Mouse (Mus musculus): Measurements from ENCODE around the gene Slc3a2.

Gene Slc3a2

DNA sequence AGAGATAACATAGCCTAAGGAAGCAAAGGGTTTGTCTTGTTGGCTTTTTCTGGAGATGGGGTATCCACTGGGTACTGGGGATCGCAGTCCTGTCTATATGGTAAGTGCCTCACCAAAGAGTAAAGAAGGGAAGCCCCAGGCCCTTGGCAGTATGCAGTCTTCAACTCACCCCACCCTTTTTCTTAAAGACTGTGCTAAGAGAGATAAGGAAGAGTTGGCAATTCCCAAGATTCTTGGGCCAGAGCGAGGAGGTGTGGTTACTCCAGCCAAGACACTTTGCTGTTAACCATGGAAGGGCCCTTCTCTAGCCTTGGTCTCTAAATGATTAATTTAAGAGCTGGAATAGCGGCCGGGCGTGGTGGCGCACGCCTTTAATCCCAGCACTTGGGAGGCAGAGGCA, 16.2 kb downstream of the Slc3a2 start:
- ChIA-PET POLR2A (interaction anchor here (0.6 to 23.4 kb wide), 18 partner anchors 8 to 113 kb away, joined by 3 to 974 read pairs (median 4); partner anchors contain the start of genes Slc3a2 (in 3 of the 4), Hnrnpul2 (in 1 of the 4), Nxf1 (in 1 of the 4) and Stx5a (in 1 of the 4)), CTCF (interaction anchor here in 2 of 4 experiments (0.6 to 0.8 kb wide), 2 partner anchors 15 to 24 kb away, joined by 3 to 11 read pairs; no protein-coding TSS in a partner anchor)

DNA sequence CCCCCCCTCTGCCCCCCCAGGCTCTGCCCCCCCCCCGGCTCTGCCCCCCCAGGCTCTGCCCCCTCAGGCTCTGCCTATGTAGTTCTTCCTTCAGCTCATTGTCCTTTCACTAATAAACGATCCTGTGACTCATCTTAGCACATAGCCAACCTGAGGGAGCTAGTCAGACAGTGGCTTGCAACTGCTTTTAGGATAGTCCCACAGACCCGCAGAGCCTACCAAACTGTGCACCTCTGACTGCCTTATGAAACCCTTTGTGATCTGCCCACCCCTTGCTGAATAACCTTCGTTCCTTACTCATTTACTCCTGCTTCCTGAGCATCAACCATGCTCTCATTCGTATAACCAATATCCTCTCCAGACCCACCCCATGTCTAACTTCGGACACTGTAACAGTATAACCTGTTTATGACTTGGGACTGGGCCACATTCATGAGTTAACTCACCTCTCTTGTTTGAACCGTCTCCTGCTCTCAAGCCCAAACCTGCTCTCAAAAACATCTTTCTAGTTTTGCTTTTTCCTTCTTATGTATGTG, 17.0 kb downstream of the Slc3a2 start:
- ChIA-PET CTCF (interaction anchor here in 3 of 4 experiments (0.6 to 1.3 kb wide), 3 partner anchors 12 to 55 kb away, joined by 4 to 11 read pairs (median 10); no protein-coding TSS in a partner anchor), POLR2A (interaction anchor here in 3 of 4 experiments (0.7 to 23.4 kb wide), 16 partner anchors 9 to 260 kb away, joined by 3 to 974 read pairs (median 4); partner anchors contain the start of genes Slc3a2 (in 3 of the 3), Eef1g (in 1 of the 3), Hnrnpul2 (in 1 of the 3) and Nxf1 (in 1 of the 3))

DNA sequence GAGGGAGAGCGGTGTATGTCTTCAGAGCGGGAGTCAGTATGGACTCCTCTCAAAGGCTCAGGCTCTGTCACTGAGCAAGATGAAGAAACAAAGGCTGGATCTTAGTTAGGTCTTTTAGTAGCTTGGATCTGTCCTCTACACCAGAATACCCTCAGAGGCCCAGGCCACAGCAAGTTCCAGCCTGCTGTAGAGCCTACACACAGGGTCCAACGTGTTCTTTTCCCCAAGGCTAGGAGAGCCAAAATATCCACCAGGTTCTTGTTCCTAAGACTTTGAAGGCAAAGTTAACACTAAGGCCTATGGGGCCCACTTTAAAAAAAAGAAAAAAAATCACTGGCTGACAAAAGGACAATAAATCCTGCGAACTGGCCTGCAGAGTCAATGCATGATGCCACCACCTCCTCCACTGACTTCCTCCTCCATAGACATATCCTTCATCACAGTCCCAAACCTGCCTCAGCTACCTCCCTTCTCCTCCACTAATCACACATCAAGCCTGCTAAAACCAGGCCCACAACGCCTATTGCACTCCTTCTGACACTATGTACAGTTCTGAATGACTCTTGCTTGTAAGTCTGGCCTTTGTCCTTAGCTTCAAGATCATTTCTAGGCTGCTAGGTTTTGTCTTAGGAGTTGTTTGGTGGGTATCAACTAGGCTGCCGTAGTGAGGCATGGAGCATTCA, 18.0 kb downstream of the Slc3a2 start:
- POLR2A ChIA-PET = interaction anchor here (0.6 to 23.4 kb wide), 20 partner anchors 8 to 274 kb away, joined by 3 to 974 read pairs (median 7); partner anchors contain the start of genes Slc3a2 (in 4 of the 4), Eef1g (in 1 of the 4) and Gng3 (in 1 of the 4)
- CTCF ChIA-PET = interaction anchor here in 2 of 4 experiments (0.6 to 1.3 kb wide), 2 partner anchors 13 to 110 kb away, joined by 4 to 10 read pairs; no protein-coding TSS in a partner anchor

DNA sequence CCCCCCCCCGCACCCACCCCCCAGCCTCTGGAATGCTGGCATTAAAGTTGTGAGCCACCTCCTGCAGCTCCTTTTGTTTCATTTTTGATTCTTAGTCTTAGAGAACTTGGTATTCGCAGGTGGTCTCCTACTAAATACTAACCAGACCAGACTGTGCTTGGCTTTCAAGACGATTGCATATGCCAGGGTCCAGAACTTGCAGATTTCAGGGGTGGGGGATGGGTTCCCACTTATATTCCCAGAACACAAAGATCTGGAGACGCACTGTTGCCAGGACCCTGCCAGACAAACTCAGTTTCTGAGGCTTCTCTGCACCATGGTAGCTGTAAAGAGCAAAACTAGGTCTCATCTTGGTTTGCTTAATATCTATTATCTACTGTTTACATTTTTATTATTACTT, 19.6 kb downstream of the Slc3a2 start:
- ChIA-PET POLR2A (interaction anchor here (0.6 to 23.4 kb wide), 25 partner anchors 9 to 1279 kb away, joined by 3 to 974 read pairs (median 4); partner anchors contain the start of genes Slc3a2 (in 4 of the 4), Eef1g (in 1 of the 4) and Zbtb3 (in 1 of the 4)), CTCF (interaction anchor here in 2 of 4 experiments (0.5 to 1.2 kb wide), 4 partner anchors 15 to 52 kb away, joined by 3 to 7 read pairs (median 4); no protein-coding TSS in a partner anchor)

DNA sequence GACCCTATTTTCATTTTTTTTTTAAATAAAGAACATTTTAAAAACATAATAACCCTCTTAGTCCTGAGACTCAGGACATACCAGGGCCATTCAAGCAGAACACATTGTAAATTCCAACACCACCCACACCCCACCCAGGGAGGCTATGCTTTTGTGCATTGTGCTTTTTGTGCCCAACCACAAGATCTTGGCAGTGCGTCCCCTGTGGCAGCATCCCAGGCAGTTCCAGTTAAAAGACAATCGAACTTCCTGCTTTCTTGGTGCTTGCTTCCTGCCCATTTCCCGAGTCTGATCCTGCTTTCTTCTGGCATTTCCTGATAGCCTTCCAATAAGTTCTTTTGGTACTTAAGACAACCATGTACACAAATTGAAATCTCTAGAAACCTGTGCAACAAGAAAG, 20.7 kb downstream of the Slc3a2 start:
- CTCF ChIA-PET = no interaction called here
- POLR2A ChIA-PET = interaction anchor here (0.6 to 23.4 kb wide), 20 partner anchors 8 to 134 kb away, joined by 3 to 974 read pairs (median 4); partner anchors contain the start of gene Slc3a2 (in 4 of the 4)

DNA sequence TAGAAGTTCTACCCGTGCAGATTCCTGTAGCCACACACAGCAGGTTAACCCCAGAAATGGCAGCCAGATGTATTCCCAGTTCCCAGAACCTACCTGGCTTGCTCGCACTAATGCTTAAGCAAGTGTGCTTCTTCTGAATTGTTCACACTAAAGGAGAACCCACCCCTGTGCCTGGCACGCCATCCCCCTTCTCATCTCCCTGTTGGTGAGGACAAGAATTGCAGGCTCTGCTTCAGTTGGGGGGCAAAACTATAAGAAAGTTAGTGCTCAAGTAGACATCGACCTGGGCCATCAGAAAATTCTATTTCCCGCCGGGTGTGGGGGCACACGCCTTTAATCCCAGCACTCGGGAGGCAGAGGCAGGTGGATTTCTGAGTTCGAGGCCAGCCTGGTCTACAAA, 23.5 kb downstream of the Slc3a2 start:
- CTCF ChIA-PET = interaction anchor here in 2 of 4 experiments (0.7 to 1.5 kb wide), 2 partner anchors 14 to 16 kb away, joined by 4 read pairs; no protein-coding TSS in a partner anchor
- POLR2A ChIA-PET = interaction anchor here in 2 of 4 experiments (0.7 to 23.4 kb wide), 9 partner anchors 8 to 1752 kb away, joined by 3 to 974 read pairs (median 5); partner anchors contain the start of gene Slc3a2 (in 2 of the 2)

DNA sequence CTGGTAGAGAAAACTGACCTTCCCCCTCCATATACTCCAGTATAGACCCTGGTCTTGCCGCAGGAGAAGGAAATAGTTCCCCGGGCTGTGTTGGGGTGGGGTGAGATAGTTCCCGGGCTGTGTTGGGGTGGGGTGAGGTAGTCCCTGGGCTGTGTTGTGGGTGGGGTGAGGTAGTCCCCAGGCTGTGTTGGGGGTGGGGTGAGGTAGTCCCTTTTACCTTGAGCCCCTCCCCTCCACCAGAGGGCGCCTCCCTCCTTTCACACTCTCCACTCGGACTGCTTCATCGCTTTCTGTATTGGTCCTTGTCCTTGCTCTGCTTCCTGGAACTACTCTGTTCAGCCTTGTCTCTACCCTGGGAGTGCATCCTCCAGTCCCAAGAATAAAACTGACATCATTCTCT, 27.8 kb downstream of the Slc3a2 start:
- POLR2A ChIA-PET = interaction anchor here (0.6 to 23.4 kb wide), 13 partner anchors 9 to 1910 kb away, joined by 3 to 974 read pairs (median 7); partner anchors contain the start of genes Slc3a2 (in 4 of the 4), Ddb1 (in 1 of the 4) and Tkfc (in 1 of the 4)
- CTCF ChIA-PET = interaction anchor here in 3 of 4 experiments (0.6 to 1.6 kb wide), 6 partner anchors 12 to 33 kb away, joined by 3 to 5 read pairs (median 4); no protein-coding TSS in a partner anchor

DNA sequence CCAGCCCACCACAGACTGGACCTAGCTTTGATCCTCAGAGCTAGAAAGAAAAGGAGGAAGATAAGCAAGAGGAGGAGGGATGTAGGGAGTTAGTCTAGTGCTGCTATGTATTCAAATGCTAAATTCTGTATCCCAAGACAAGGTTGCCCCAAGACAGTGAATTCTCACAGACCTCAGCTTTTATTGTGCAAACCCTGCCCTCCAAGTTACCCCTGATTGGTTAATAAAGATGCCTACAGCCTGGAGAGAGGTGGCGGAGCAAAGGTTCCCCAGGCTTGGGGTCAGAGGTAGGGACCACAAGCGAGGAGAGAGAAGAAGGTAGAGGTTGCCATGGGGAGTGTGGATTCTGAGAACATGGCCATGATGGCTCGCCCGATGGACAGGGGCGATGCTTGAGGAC, 30.4 kb downstream of the Slc3a2 start:
- ChIA-PET CTCF (interaction anchor here (0.6 to 3.0 kb wide), 9 partner anchors 9 to 1536 kb away, joined by 3 to 19 read pairs (median 6); no protein-coding TSS in a partner anchor), POLR2A (interaction anchor here (0.7 to 23.4 kb wide), 27 partner anchors 9 to 274 kb away, joined by 3 to 974 read pairs (median 5); partner anchors contain the start of genes Slc3a2 (in 3 of the 4), Gng3 (in 2 of the 4), Eef1g (in 1 of the 4) and Taf6l (in 1 of the 4))

DNA sequence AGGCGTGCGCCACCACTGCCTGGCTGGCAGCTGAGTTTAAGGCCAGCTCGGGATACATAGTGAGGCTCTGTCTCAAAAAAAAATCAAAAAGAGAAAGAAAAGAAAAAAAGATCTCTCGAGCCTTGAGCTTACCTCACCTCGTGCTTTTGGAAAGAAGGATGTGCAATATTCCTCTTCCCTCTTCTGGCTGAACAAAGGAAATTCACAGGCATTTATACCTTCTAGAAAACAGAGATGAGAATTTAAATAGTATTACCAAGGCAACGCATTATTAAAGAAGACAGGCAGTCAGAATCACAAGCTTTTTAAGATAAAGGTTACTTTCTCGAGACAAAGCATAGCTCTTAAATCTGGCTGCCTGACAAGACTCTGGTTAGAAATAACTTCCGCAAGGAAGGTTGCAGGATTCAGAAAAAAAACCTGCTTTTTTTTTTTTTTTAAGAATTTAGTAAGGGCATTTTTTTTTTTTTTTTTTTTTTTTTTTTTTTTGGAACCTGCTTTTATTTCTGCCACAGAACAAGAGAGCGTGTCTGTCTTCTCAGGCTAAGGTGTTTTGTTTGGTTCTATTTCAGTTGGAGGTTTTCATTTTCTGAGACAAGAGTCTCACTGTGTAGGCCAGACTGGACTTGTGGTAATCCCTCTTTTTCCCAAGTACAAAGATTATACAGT, 31.2 kb downstream of the Slc3a2 start:
- CTCF ChIA-PET = interaction anchor here (0.6 to 3.0 kb wide), 18 partner anchors 9 to 1767 kb away, joined by 3 to 19 read pairs (median 5); partner anchors contain the start of gene Catsperz (in 1 of the 4)
- POLR2A ChIA-PET = interaction anchor here (0.6 to 23.4 kb wide), 39 partner anchors 9 to 1140 kb away, joined by 3 to 974 read pairs (median 4); partner anchors contain the start of genes Slc3a2 (in 4 of the 4), Eef1g (in 2 of the 4), Gng3 (in 2 of the 4) and Taf6l (in 2 of the 4)

DNA sequence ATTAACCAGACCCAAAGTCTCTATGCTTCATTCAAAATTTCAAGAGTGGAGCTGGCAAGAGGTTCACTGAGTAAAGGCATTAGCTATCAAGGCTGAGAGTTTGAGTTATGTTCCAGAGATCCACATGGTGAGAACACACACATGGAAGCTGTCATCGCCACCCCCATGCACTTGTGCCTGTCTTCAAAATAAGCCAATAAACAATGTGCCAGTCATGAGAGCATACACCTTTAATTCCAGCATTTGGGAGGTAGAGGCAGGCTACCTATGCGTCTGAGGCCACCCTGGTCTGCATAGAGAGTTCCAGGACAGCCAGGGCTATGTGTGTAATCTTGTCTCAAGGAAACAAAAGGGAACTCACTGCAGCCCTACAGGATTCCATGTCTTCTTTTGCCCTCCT, 39.5 kb downstream of the Slc3a2 start:
- ChIA-PET POLR2A (interaction anchor here in 3 of 4 experiments (0.6 to 2.5 kb wide), 29 partner anchors 8 to 1077 kb away, joined by 3 to 9 read pairs (median 4); partner anchors contain the start of genes Lgals12 (in 1 of the 3), Slc3a2 (in 1 of the 3) and Tmem179b (in 1 of the 3)), CTCF (interaction anchor here (0.5 to 8.1 kb wide), 125 partner anchors 7 to 1434 kb away, joined by 3 to 78 read pairs (median 5); no protein-coding TSS in a partner anchor)

DNA sequence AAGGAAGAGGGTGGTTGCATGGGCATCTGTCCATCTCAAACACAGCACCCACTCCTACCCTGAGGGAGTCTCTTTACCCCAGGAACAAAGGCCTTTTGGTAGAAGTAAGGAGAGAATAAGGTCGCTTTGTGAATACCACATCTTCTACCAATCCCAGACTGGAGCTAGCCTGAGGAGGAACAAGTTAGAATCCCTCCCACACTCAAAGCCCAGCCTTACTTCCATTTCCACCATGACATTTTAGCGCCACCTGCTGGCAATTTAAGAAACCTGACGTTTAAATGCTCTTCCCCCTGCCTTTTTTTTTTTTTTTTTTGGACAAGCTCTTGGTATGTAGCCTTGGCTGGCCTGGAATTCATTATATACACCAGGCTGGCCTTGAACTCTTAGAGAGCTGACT, 40.2 kb downstream of the Slc3a2 start:
- ChIA-PET POLR2A (interaction anchor here in 3 of 4 experiments (0.6 to 2.5 kb wide), 29 partner anchors 9 to 1077 kb away, joined by 3 to 9 read pairs (median 4); partner anchors contain the start of genes Lgals12 (in 1 of the 3), Slc3a2 (in 1 of the 3) and Tmem179b (in 1 of the 3)), CTCF (interaction anchor here (0.5 to 8.1 kb wide), 131 partner anchors 8 to 1433 kb away, joined by 3 to 78 read pairs (median 5); no protein-coding TSS in a partner anchor)

DNA sequence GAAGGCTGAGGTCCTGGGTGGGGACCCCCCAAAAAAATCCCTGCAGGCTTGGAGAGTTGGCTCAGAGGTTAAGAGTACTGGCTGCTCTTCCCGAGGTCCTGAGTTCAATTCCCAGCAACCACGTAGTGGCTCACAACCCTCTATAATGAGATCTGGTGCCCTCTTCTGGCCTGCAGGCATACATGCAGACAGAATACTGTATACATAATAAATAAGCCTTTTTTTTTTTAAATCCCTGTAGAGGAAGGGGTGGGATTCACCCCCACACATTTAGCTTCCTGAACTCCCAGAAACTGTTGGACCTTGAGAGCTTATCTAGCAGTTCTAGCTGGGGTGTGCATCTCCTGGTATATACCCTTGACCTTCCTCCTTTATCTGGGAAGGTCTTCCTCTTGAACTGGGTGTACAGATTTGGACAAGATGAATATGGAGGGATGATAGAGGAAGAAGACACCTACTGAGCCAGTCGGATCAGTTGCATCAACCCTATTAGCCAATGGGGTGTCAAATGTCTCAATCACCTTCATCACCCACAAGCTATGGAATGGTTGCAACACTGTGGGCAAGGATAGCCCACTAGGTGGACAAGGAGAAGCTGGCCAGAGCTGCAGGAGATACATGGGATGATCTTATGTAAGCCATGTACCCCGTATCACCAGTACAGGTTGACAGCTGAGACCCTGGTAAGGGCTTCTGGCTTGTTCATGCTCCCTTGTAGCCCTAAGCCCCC, 41.4 kb downstream of the Slc3a2 start:
- ChIA-PET POLR2A (interaction anchor here in 3 of 4 experiments (0.5 to 2.5 kb wide), 9 partner anchors 9 to 157 kb away, joined by 3 to 6 read pairs (median 4); partner anchors contain the start of gene Slc3a2 (in 1 of the 3)), CTCF (interaction anchor here (0.6 to 8.1 kb wide), 14 partner anchors 10 to 1489 kb away, joined by 3 to 78 read pairs (median 12); no protein-coding TSS in a partner anchor)

DNA sequence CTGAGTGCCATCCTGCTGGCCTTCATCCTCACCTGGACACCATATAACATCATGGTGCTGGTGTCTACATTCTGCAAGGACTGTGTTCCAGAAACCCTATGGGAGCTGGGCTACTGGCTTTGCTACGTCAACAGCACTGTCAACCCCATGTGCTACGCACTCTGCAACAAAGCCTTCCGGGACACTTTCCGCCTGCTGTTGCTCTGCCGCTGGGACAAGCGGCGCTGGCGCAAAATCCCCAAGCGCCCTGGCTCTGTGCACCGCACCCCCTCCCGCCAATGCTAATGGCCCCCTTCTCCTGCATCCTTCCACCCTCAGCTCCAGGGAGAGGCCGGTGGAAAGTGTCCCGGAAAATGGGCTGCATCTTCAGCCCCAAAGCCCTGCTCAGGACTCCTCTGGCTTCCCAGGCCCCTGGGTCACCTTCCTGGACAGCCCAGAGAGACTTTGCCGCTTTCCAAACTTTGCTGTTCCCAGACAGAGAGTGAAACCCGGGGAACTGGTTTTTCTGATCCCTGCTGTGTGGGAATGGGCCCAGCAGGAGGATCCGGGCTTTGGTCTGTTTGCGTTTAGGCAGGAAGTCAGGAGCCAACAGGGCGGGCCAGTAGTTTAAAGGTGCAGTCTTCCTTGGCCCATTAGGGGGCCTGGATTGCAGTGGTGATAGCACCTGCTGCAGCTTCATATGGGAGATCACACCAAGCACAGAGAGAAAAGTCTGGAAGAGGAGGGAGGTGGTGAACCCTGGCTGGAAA, 44.0 kb downstream of the Slc3a2 start:
- CTCF ChIA-PET = interaction anchor here (0.6 to 8.1 kb wide), 14 partner anchors 14 to 1084 kb away, joined by 3 to 78 read pairs (median 6); no protein-coding TSS in a partner anchor
- POLR2A ChIA-PET = interaction anchor here in 3 of 4 experiments (0.5 to 2.7 kb wide), 26 partner anchors 13 to 288 kb away, joined by 3 to 14 read pairs (median 5); partner anchors contain the start of genes 1810009A15Rik (in 1 of the 3), Chrm1 (in 1 of the 3), Eef1g (in 1 of the 3) and Gm49416 (in 1 of the 3)

DNA sequence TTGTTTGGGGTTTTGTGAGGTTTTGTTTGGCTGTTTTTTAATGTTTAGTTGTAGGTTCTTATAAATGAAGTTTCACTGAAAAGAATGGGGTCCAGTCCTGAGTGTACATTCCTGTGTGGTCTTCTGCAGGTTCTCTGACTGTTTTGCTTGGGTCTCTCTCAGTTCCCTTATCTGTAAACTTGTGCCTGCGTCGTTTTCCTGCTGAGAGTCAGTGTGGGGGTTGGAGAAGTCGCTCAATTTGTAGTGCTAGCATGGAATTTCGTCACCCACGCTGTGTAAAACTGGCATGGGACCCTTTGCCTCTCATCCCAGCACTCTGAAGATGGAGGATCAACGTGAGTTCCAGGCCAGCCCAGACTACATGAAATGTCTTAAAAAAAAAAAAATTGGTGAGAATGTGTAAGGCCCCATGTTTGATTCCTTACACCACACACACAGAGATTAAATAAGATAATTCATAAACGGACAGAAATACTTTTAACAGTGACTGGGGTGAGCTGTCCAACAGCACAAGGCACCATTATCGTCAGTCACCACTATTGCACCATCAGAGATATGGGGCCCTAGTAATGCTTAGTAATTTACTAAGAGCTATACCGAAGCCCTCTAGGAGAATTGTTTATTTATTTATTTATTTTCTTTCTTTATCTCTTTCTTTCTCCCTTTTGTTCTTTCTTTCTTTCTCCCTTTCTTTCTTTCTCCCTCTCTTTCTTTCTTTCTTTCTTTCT, 49.7 kb downstream of the Slc3a2 start:
- POLR2A ChIA-PET = interaction anchor here in 2 of 4 experiments (0.6 to 1.2 kb wide), 5 partner anchors 19 to 942 kb away, joined by 3 read pairs; no protein-coding TSS in a partner anchor
- CTCF ChIA-PET = interaction anchor here in 2 of 4 experiments (0.8 to 1.2 kb wide), 3 partner anchors 10 to 95 kb away, joined by 3 to 5 read pairs (median 4); no protein-coding TSS in a partner anchor

DNA sequence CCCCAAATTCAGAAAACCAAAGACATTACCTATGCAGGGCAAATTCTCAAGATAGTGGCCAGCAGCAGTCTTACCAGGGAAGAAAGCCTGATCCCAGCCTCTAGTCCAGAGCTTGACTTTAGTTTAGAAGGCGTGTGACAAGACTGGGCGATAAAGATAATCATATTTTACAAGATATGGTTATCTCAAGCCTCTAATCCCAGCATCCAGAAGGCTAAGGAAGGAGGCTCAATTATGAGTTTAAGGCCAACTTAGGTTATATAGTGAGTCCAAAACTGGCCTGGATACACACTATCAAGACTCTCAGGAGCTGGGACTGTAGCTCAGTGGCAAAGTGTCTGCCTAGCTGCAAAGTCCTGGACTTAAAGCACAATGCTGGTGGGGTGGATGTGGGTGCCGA, 50.3 kb downstream of the Slc3a2 start:
- ChIA-PET POLR2A (no interaction called here), CTCF (interaction anchor here in 2 of 4 experiments (1.2 kb wide), 2 partner anchors 11 to 94 kb away, joined by 3 to 4 read pairs; no protein-coding TSS in a partner anchor)

Measured in embryonic stem cell, embryonic (primary cell).